Mouse (Mus musculus): Measurements from ENCODE around the gene Kcnk4.

Kcnk4 gene

GRCm38 (mm10) chr19:6968491-6969271 is 34.4 kb upstream of the Kcnk4 start:
- peak; percentile 30 to 36 for DNase-seq

GRCm38 (mm10) chr19:6956461-6956860 is 22.1 kb upstream of the Kcnk4 start:
- no peak for DNase-seq

GRCm38 (mm10) chr19:6955424-6955823 is 21.1 kb upstream of the Kcnk4 start:
- DNase-seq, result no peak

GRCm38 (mm10) chr19:6954046-6954445 is 19.7 kb upstream of the Kcnk4 start:
- peak; percentile 43 to 50 for DNase-seq

DNA sequence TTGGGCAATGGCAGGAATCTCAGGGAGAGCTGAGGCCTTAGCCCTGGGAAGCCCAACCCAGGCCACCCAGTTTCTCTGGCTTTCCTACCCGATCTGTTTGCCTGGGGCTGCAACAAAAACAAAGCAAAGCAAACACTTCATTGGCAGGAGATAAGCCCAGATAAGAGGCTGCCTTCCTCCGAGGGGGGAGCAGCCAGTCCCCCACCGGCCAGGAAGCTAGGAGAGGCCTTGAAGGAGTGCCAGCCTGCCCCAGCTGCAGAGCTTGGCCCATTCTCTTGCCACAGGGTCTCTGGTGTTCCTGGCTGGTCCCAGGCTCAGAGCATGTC is 18.4 kb upstream of the Kcnk4 start:
- DNase-seq, result no peak

DNA sequence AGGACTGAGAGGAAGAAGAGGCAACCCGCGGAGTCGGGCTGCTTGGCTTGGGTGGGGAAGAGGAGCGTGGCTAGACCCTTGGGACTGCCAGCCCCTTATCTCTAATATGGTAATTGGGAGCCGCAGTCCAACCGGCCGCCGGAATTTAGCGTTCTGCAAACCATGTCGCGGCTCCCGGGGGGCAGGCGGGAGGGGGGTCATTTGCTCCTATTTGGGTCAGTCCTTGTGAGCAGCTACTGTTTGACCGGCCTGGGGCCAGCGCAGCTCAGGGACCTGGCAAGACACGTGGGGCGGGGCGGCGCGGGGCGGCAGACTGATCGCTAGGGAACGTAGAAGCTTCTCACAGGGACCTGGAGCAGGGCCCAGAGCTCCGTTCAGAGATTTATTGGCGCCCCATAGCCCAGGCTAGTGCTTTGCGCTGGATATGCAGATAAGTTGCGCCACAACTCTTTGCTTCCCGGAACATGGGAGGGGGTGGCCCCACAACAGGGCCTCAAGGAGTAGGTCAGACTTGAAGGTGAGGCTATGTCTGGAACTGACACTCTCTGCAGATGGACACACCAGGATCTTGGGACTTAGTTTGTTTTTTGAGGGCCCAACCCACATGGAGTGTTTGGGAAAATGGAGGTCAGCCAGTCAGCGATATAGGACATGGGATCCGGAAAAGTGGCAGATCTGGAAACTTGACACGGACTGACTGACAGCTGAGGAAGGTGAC is 17.8 kb upstream of the Kcnk4 start:
- DNase-seq, result peak; percentile 41 to 48

DNA sequence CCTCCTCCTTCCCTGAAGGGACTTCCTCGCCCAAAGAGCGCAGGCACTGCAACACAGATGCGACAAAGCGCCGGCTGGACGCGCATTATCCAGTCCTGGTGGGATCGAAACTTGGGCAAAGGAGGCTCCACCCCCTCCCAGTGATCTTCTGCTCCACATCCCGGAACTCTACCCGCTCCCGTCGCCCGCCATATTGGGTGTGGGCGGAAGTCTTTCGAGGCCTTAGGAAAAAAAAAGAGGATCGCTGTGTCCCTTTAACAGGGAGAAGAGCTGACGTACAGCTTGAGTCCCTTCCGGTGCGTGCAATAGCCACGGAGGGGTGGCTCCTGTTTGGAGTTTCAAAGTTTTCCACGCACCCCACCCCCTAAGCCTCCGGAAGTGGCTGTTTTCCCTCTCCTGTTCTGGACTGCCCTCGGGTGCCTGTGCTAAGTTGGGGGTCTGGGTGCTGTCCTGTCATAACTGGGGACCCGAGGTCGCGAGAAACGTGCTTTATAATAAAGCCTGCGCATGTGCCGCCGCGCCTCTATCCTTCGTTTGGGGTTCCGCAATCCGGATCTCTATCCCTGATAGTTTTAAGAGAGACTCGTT is 17.2 kb upstream of the Kcnk4 start:
- DNase-seq, result peak; percentile 64 to 68

DNA sequence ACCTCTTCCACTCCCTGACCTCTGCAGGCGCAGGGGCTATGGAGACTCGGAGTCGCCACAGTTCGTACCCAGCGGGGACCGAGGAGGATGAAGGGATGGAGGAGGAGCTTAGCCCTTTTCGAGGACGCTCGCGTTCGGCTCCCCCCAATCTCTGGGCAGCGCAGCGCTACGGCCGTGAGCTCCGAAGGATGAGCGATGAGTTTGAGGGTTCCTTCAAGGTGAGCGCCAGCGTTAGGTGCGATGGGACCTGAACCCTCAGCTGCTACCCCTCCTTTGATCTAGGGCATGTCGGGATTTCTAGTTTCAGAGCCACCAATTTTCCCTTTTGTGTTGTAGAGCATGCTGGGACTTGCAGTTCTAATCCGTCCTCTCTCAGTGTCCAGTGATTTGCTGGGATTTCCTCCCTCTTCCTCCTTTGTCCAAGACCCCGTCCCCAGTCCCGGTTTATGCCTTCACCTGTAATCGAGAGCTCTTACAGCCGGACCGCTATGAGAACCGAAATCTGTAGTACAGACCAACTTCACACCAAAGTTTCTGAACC is 16.4 kb upstream of the Kcnk4 start:
- DNase-seq, result peak in 1 of 2 experiments; percentile 29

- DNase-seq, result no peak
Measured at GRCm38 (mm10) chr19:6949951-6950350, 15.6 kb upstream of the Kcnk4 start.

- DNase-seq, result no peak
Measured at GRCm38 (mm10) chr19:6949532-6949931, 15.2 kb upstream of the Kcnk4 start.

DNA sequence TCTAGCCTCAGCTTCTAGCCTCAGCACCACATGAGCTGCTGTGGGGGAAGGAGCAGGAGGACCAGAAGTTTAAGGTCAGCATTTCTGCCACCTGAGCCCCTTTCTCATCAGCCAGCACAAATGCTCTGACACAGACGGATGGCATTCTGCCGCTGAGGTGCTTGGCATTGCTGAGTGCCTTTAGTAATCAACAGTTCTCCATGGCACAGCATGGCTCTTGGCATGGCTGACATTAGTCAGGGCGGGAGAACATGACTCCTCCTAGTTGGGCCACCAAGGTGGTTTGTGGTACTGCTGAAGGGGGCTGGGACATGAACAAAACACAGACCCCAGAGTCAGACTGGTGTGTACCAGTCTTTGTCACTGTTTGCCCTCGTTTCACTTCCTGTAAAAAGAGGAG is 13.9 kb upstream of the Kcnk4 start:
- DNase-seq, result no peak

- DNase-seq, result no peak
Measured at GRCm38 (mm10) chr19:6947742-6948141, 13.4 kb upstream of the Kcnk4 start.

DNA sequence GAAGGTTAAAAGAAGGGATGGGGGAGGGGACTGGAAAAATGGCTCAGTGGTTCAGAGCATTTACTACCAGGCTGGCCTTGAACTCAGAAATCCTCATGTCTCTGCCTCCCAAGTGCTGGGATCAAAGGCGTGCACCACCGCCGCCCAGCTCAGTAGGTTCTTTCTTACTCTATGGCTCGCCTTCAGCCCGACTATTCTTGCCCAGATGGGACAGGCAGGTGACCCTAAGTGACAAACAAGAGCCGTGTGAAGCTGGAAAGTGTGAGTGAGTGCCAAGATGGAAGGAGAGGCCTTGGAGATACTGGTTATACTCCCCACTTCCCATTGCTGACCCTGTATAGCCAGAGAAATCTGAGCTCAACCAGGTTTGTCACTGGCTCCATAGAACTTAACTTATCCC is 9.4 kb upstream of the Kcnk4 start:
- DNase-seq, result no peak

- DNase-seq, result no peak
Measured at GRCm38 (mm10) chr19:6942764-6943163, 8.4 kb upstream of the Kcnk4 start.

DNA sequence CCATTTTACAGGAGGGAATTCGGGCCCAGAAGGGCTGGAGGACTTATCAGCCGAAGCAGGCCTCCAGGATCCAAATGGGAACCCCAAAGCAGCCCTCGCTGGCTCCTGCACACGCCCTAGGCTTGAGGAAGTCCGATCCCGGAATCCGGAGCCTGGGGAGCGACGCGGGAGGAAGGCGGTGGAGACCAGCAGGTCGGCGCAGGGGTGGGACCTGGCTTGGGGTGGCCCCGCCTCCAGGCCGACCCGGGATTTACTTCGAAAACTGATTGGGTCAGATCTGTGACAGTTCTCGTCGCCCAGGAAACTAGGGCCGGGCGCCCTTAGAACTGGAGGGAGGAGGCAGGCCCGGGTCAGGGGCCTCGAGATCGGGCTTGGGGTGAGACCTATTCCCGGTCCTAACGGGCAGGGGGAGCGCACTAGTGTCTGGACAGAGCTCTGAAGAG is 8.0 kb upstream of the Kcnk4 start, which contains the start of gene Gpr137:
Gene Gpr137 (minus strand): TSS at position 232 of the 443 bp plus-strand sequence.
- peak; percentile 90 to 91 for DNase-seq

GRCm38 (mm10) chr19:6941372-6942248 is 7.3 kb upstream of the Kcnk4 start, which contains the start of gene Bad:
Bad (plus strand) TSS chr19:6941861.
- peak; percentile 96 to 98 for DNase-seq

DNA sequence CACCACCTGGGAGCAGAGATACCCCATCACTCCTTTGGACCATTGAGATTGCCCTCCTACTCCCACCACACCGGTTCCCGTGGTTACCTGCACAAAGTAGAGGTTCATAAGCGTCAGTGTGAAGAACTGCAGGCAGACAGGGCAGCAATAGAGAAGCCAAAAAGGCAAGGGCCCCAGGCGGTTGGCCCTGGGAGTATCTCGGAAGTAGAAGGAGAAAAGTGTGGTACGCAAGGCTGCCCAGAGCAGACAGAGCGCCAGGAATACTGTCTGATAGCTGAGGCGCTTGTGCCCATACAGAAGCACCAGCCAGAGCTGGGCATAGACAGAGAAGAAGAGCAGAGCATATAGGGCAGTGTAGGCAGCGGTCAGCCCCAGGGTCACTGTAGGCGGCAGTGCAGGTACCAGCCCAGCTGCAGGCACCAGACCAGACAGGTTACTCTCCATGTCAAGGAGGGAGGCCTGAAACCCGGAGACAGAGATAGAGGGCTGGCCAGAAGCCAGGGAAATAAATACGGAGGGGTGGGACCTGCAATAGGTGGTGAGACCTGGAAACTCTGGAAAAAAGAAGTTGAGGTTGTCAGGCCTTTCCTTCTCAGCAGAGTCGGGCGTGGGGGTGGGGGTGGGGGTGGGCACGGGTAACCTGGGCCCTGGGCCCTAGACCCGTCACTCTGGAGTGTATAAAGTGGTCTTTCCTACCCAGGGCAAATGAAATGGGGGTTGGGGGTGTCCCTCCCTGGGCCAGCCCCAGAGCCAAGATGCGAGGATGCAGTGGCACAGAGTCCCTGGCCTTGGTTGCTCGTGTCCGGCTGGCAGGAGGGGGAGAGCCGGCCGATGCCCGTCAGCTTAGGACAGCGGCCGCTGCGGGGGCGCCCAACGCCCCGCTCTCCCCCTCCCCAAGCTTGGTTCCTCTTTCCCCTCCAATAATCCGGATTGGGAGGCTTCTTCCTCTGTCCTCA is 6.4 kb upstream of the Kcnk4 start:
- no peak for DNase-seq

DNA sequence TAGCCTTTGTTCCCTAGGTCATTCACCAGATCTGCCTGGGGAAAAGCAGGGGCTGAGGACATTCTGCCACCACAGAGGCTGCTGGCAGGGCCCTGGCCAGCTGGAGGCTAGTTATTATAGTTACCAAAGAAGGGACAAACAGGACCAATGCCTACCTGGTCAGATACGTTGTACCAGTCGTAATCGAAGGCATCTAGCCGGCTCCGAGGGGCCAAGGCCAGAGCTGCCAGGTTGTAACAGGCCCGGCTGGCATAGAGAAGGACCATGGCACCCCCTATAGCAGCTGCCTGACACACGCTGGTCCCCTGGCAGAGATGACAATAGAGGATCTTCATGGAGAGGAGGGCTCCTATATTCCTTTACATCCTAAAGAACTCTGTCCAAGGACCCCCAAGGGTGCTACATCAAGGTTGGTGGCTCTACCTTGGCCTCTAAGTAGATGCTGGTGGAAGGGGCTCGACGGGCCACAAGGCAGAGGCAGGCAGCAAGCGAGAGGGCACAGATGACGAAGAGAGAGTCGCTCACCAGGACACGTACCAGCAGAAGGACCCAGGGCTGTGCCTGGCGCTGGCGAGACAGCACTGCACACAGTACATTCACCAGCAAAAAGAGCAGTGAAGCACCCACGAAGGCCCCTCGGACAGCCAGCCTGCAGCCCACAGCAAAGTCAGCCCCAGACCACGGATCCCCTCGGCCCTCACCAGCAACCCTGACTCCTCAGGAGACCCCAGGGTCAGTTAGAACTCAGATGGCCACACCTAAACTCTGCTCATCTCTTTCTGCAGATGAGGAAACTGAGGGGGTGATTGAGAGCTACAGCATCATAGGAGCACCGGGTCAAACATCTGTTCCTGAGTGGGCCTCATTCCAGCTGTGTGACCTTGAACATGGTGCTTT is 5.0 kb upstream of the Kcnk4 start:
- no peak for DNase-seq

- DNase-seq, result no peak
Measured at GRCm38 (mm10) chr19:6937541-6938465, 3.5 kb upstream of the Kcnk4 start.
